Mouse (Mus musculus) limb, embryonic 14.5 days (tissue): Measurements from ENCODE around the gene Ankrd22. TPM values are rescaled to one million over a fixed set of nuclear protein-coding genes. Genes with fewer than 3 reads are reported as not detected.

Experiments used
- ATAC-seq: fragments of 200-750 bp; cut with Nextera tagmentation; 2 replicates; pipeline ENCODE4 v1.8.0; 2017; ENCODE audit warnings: low read depth, moderate number of reproducible peaks, moderate TSS enrichment; ENCODE audit not compliant: low FRiP score
- DNase-seq: peaks from one replicate; pipeline ENCODE4 v3.0.0-alpha.2; 2015; ENCODE audit warnings: low spot score
- H3K27ac ChIP-seq: fragments of 300-500 bp; sonication (generic); replicated peaks from 2 replicates; pipeline ENCODE4 v1.5.1; 2014; ENCODE audit warnings: low read depth, mild to moderate bottlenecking, low read length, moderate library complexity, mixed read lengths
- H3K27me3 ChIP-seq: fragments of 300-500 bp; sonication (generic); 2 replicates; pipeline ENCODE4 v1.6.1; 2014; ENCODE audit warnings: low read length, mixed read lengths; ENCODE audit not compliant: control insufficient read depth, insufficient read depth
- H3K36me3 ChIP-seq: fragments of 300-500 bp; sonication (generic); 2 replicates; pipeline ENCODE4 v1.6.1; 2014; ENCODE audit warnings: mild to moderate bottlenecking, low read length, moderate library complexity, mixed read lengths; ENCODE audit not compliant: control insufficient read depth, insufficient read depth
- H3K4me1 ChIP-seq: fragments of 300-500 bp; sonication (generic); 2 replicates; pipeline ENCODE4 v1.6.1; 2014; ENCODE audit warnings: antibody characterized with exemption, low read length, mixed read lengths; ENCODE audit not compliant: control insufficient read depth, insufficient read depth
- H3K4me2 ChIP-seq: fragments of 300-500 bp; sonication (generic); replicated peaks from 2 replicates; pipeline ENCODE4 v1.6.1; 2014; ENCODE audit warnings: low read depth, mild to moderate bottlenecking, low read length, moderate library complexity; ENCODE audit not compliant: severe bottlenecking
- H3K4me3 ChIP-seq: fragments of 300-500 bp; sonication (generic); replicated peaks from 2 replicates; pipeline ENCODE4 v1.5.1; 2014; ENCODE audit warnings: low read length
- H3K9ac ChIP-seq: fragments of 300-500 bp; sonication (generic); 2 replicates; pipeline ENCODE4 v1.6.1; 2014; ENCODE audit warnings: mild to moderate bottlenecking, low read depth, low read length, moderate library complexity; ENCODE audit not compliant: severe bottlenecking
- H3K9me3 ChIP-seq: fragments of 300-500 bp; sonication (generic); 2 replicates; pipeline ENCODE4 v1.6.1; 2016; ENCODE audit warnings: low read length; ENCODE audit not compliant: control insufficient read depth
- POLR2A ChIP-seq: fragments of 200-500 bp; IDR thresholded peaks from 2 replicates; pipeline ENCODE4 v1.8.0; 2012; ENCODE audit warnings: inconsistent platforms, mild to moderate bottlenecking, moderate library complexity, borderline replicate concordance; ENCODE audit not compliant: insufficient read depth, insufficient read length; ENCODE audit errors: extremely low read depth
- WGBS: fragments of 180-500 bp; shearing (Covaris S2); extraction: QIAGEN DNeasy Blood & Tissue Kit; methylation state at CpG from one replicate; pipeline ENCODE4 v1.1.7; 2014; 5-methylcytosine and 5-hydroxymethylcytosine counted together
- polyA plus RNA-seq, 2 experiments: library from polyadenylated mRNA; depleted of rRNA in 1 of 2; stranded (reverse) in 1 of 2; unstranded in 1 of 2; fragments of >200 nt; fragmentation: Nextera tagmentation in 1 of 2; extraction: Ambion mirVana in 1 of 2; gene quantifications; 2 replicates each; pipeline versions ENCODE4 v1.2.1 to v1.2.3; 2012 to 2014

Ankrd22 gene
- polyA plus RNA-seq, 2 experiments: 4.9 to 8.9 TPM

DNA sequence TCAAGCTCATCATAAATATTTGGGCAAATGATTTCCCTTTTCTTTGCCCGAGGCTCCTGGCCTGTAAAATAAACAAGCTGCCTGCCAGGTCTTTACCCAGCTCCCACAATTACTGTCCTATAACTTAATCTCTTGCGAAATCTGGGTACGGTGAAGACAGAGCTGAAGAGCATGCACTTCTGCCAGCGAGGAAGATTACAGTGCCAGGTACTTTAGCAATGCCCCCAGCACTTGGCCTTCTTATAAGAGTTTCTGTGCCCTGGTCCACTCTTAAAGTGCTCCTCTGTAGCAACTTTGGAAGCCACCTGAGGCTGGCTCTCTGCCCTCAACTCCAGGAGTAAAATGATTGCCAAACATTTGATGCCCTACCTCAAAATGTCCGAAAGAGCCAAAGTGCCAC, 70.5 kb downstream of the Ankrd22 start:
- H3K27me3 ChIP-seq: no peaks in the 10 kb centered on the region
- 64% methylated on average over 5 of the region's 5 CpGs for WGBS

DNA sequence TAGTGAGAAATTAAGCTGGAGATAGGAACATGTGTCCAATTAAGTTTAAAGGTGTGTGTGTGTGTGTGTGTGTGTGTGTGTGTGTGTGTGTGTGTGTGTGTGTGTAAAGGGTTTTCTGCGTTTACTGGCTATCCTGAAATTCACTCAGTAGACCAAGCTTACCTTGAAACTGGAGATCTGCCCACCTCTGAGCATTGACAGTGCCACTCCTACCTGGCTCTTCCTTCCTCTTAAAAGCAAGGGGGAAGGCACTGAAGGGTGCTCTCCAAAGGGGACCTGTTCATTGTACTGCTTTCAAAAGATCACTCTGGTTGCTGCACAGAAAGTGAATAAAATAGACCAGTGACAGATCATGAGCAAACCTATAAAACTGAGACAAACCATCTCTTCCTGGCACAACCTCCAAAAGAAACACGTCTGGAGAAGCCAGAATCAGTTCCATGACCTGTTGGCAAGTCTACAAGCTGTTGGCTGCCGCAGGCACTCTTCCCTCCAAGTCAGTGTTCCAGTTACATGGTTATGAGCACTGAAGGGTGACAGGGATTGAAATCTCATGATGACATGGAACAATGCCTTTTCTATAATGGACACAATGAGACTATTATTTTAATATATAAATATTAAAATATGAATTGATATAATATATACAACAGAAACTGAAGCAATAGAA, 76.7 kb downstream of the Ankrd22 start:
- no peak for DNase-seq
- WGBS: 71% methylated on average over 3 of the region's 3 CpGs
- TF ChIP-seq POLR2A: no peak
- no peaks in the 10 kb centered on the region for H3K9me3 ChIP-seq
- no peak for ATAC-seq
- H3K9ac ChIP-seq: no peak overlapping the region
- no peaks in the 10 kb centered on the region for H3K36me3 ChIP-seq
- no peak overlapping the region for H3K4me3 ChIP-seq
- no peaks in the 10 kb centered on the region for H3K4me1 ChIP-seq
- no peak overlapping the region for H3K4me2 ChIP-seq
- H3K27ac ChIP-seq: no peak overlapping the region
- no peaks in the 10 kb centered on the region for H3K27me3 ChIP-seq

More for the DNA sequence above, 70.5 kb downstream of the Ankrd22 start:
- H3K9me3 ChIP-seq: no peaks in the 10 kb centered on the region
- ATAC-seq (no peak), DNase-seq (no peak)
- H3K9ac ChIP-seq: no peak overlapping the region
- H3K27ac ChIP-seq: no peak overlapping the region
- no peak for TF ChIP-seq POLR2A
- no peak overlapping the region for H3K4me2 ChIP-seq
- no peaks in the 10 kb centered on the region for H3K4me1 ChIP-seq
- no peak overlapping the region for H3K4me3 ChIP-seq
- no peaks in the 10 kb centered on the region for H3K36me3 ChIP-seq

DNA sequence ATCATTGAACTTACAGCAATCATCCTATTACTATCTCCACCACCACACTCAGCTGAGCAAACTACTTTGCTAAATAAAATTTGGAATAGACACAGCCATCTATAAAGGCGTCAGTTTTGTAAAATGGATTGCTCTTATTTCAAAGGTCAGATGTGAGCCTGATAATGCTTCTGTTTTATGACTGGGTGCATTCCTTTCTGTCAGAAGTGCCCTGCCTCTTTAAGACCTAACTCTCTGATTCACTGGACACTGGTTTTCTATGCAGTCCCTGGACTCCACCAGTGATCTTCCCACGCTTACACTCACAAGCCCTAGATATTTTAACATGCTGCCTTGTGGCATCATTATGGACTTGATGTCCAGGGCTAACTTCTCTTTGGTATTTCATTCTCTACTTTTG, 87.7 kb downstream of the Ankrd22 start:
- Histone ChIP-seq H3K4me2 (no peak overlapping the region), H3K9me3 (no peaks in the 10 kb centered on the region), H3K36me3 (no peaks in the 10 kb centered on the region), H3K27me3 (no peaks in the 10 kb centered on the region), H3K9ac (no peak overlapping the region), H3K27ac (no peak overlapping the region), H3K4me3 (no peak overlapping the region), H3K4me1 (no peaks in the 10 kb centered on the region)
- ATAC-seq (no peak), DNase-seq (no peak)
- TF ChIP-seq POLR2A: no peak
- WGBS: 59% methylated on average over 2 of the region's 2 CpGs

DNA sequence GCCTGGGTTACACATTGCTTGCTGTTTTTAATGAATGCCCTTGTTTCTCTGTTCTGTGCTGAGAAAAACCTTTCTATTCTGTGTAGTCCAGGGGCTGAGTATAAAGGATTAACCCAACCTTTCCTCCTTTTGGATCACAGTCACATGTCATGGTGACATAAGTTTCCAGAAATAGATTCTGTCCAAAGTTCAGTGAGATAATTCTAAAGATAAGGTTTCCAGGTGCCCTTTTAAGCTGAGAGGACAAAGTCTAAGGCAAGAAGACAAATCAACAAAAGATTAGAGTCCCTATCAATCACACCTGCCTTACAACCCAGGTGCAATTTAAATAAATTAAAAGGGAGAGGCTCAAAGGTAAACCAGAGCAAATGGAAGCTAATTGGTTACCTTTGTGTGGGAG, 91.6 kb downstream of the Ankrd22 start:
- Histone ChIP-seq H3K36me3 (no peaks in the 10 kb centered on the region), H3K9me3 (no peaks in the 10 kb centered on the region), H3K4me1 (no peaks in the 10 kb centered on the region), H3K9ac (no peak overlapping the region), H3K27ac (no peak overlapping the region), H3K4me2 (no peak overlapping the region), H3K4me3 (no peak overlapping the region), H3K27me3 (no peaks in the 10 kb centered on the region)
- no peak for ATAC-seq
- no peak for DNase-seq
- no peak for TF ChIP-seq POLR2A

Other genes starting within 250 kb of the Ankrd22 start
- 0.19 TPM in 1 of 2 replicates, not detected in the other for gene Lipf, start 204.9 kb downstream of the Ankrd22 start, polyA plus RNA-seq (2012; rRNA removed)
- gene Lipf, start 204.9 kb downstream of the Ankrd22 start, polyA plus RNA-seq (2014; fragmentation: Nextera tagmentation; extraction: Ambion mirVana): not detected in 2 replicates
- gene Lipk, start 157.8 kb downstream of the Ankrd22 start, polyA plus RNA-seq (2012; rRNA removed): 0.59 and 0.73 TPM in 2 replicates
- 0.95 and 1.8 TPM in 2 replicates for gene Lipk, start 157.8 kb downstream of the Ankrd22 start, polyA plus RNA-seq (2014; fragmentation: Nextera tagmentation; extraction: Ambion mirVana)
- not detected in 2 replicates for gene Lipn, start 98.7 kb downstream of the Ankrd22 start, polyA plus RNA-seq (2012; rRNA removed)
- not detected in 2 replicates for gene Lipn, start 98.7 kb downstream of the Ankrd22 start, polyA plus RNA-seq (2014; fragmentation: Nextera tagmentation; extraction: Ambion mirVana)
- 4.4 and 6.7 TPM in 2 replicates for gene Lipm, start 65.1 kb downstream of the Ankrd22 start, polyA plus RNA-seq (2012; rRNA removed)
- gene Lipm, start 65.1 kb downstream of the Ankrd22 start, polyA plus RNA-seq (2014; fragmentation: Nextera tagmentation; extraction: Ambion mirVana): 8.6 and 11.6 TPM in 2 replicates
- 8.6 and 9.0 TPM in 2 replicates for gene Stambpl1, start 26.2 kb upstream of the Ankrd22 start, polyA plus RNA-seq (2012; rRNA removed)
- 14.8 and 16.6 TPM in 2 replicates for gene Stambpl1, start 26.2 kb upstream of the Ankrd22 start, polyA plus RNA-seq (2014; fragmentation: Nextera tagmentation; extraction: Ambion mirVana)
- gene Acta2, start 89.5 kb upstream of the Ankrd22 start, polyA plus RNA-seq (2012; rRNA removed): 289 and 290 TPM in 2 replicates
- gene Acta2, start 89.5 kb upstream of the Ankrd22 start, polyA plus RNA-seq (2014; fragmentation: Nextera tagmentation; extraction: Ambion mirVana): 241 and 313 TPM in 2 replicates
- gene Fas, start 124.6 kb upstream of the Ankrd22 start, polyA plus RNA-seq (2012; rRNA removed): 1.3 and 1.7 TPM in 2 replicates
- gene Fas, start 124.6 kb upstream of the Ankrd22 start, polyA plus RNA-seq (2014; fragmentation: Nextera tagmentation; extraction: Ambion mirVana): 4.2 and 6.1 TPM in 2 replicates